Comparison of ENCODE assay signal across 15 mouse cellular contexts in genomic region chr16:84876082-84876481, GRCm38 (mm10). TPM values are rescaled to one million over a fixed set of nuclear protein-coding genes. Genes with fewer than 3 reads are reported as not detected.
DNase-seq lines count a peak whose midpoint lies in the region; ATAC-seq and TF ChIP-seq lines count a peak whose summit lies in the region.
"Had no signal": no experiment of that assay in that cellular context is flagged by ENCODE, and none has a peak within 500 bp of the region (broad histone marks: within the 10 kb centered on the region; RNA-seq: fewer than 3 reads in every experiment).

No protein-coding gene starts in this region.

- no peaks in the 10 kb centered on the region for H3K36me3 ChIP-seq in hindbrain, embryonic 13.5 days
- no peaks in the 10 kb centered on the region for H3K36me3 ChIP-seq in hindbrain, embryonic 11.5 days (ENCODE audit: control insufficient read depth, insufficient read depth, low read length)
- H3K36me3 ChIP-seq in lung, embryonic 14.5 days (ENCODE audit: insufficient read depth) = no peaks in the 10 kb centered on the region
- H3K36me3 ChIP-seq in forebrain, embryonic 16.5 days (ENCODE audit: control insufficient read depth, insufficient read depth) = no peaks in the 10 kb centered on the region
- no peaks in the 10 kb centered on the region for H3K36me3 ChIP-seq in midbrain, embryonic 14.5 days (ENCODE audit: control insufficient read depth, insufficient read depth, low read length)

- TF ChIP-seq CTCF in lung, embryonic 14.5 days (IDR thresholded peaks at IDR 0.05; ENCODE audit: low read depth) = no peak

- DNase-seq in hindbrain, embryonic 11.5 days (ENCODE audit: low spot score) = no peak
- DNase-seq in lung, embryonic 14.5 days = peak; percentile 66
- no peak for DNase-seq in lung, adult 18-20 months
- peak; percentile 67 for DNase-seq in midbrain, embryonic 14.5 days
- no peak for DNase-seq in adrenal gland, adult 18-20 months (ENCODE audit: low spot score in 2 of 2)
- no peak for DNase-seq in urinary bladder, postnatal 25 days (ENCODE audit: low spot score)
- DNase-seq: adrenal gland, postnatal 25 days; cerebellum, adult 9-11 months; heart, postnatal 36 days; lung, adult 2 months; thymus, adult 18-20 months had no signal

- H3K4me3 ChIP-seq in hindbrain, embryonic 13.5 days = no peak overlapping the region
- H3K4me3 ChIP-seq in hindbrain, embryonic 11.5 days (ENCODE audit: low read depth, low read length) = no peak overlapping the region
- H3K4me3 ChIP-seq in lung, embryonic 14.5 days (ENCODE audit: low read depth, low read length) = no peak overlapping the region
- no peak overlapping the region for H3K4me3 ChIP-seq in forebrain, embryonic 16.5 days (replicated peaks; ENCODE audit: low read length)
- H3K4me3 ChIP-seq in midbrain, embryonic 14.5 days (replicated peaks; ENCODE audit: low read depth, low read length) = no peak overlapping the region

- H3K4me2 ChIP-seq in hindbrain, embryonic 13.5 days = no peak overlapping the region
- H3K4me2 ChIP-seq in hindbrain, embryonic 11.5 days (replicated peaks; ENCODE audit: low read depth, low read length) = no peak overlapping the region
- no peak overlapping the region for H3K4me2 ChIP-seq in lung, embryonic 14.5 days
- peak overlapping the region; percentile 8 for H3K4me2 ChIP-seq in forebrain, embryonic 16.5 days (ENCODE audit: low read length)
- H3K4me2 ChIP-seq in midbrain, embryonic 14.5 days (ENCODE audit: low read length) = no peak overlapping the region

- peaks cover 13% of the 10 kb centered on the region for H3K4me1 ChIP-seq in hindbrain, embryonic 13.5 days (replicated peaks)
- no peaks in the 10 kb centered on the region for H3K4me1 ChIP-seq in hindbrain, embryonic 11.5 days (replicated peaks; ENCODE audit: control insufficient read depth, insufficient read depth, low read length)
- H3K4me1 ChIP-seq in lung, embryonic 14.5 days (ENCODE audit: insufficient read depth) = peaks cover 10% of the 10 kb centered on the region
- peaks cover 17% of the 10 kb centered on the region for H3K4me1 ChIP-seq in forebrain, embryonic 16.5 days (replicated peaks; ENCODE audit: control insufficient read depth, insufficient read depth, low read length)
- 0 out of 2 replicates have a peak, but pooled peaks cover 4% of the 10 kb centered on the region for H3K4me1 ChIP-seq in midbrain, embryonic 14.5 days (ENCODE audit: control insufficient read depth, insufficient read depth, low read length)

- H3K27me3 ChIP-seq in hindbrain, embryonic 13.5 days = no peaks in the 10 kb centered on the region
- no peaks in the 10 kb centered on the region for H3K27me3 ChIP-seq in hindbrain, embryonic 11.5 days (ENCODE audit: control insufficient read depth, insufficient read depth, low read length)
- no peaks in the 10 kb centered on the region for H3K27me3 ChIP-seq in lung, embryonic 14.5 days (ENCODE audit: insufficient read depth, low read length)
- no peaks in the 10 kb centered on the region for H3K27me3 ChIP-seq in forebrain, embryonic 16.5 days (replicated peaks; ENCODE audit: control insufficient read depth, insufficient read depth, low read length)
- no peaks in the 10 kb centered on the region for H3K27me3 ChIP-seq in midbrain, embryonic 14.5 days (ENCODE audit: control insufficient read depth, insufficient read depth, low read length)

- H3K9me3 ChIP-seq in hindbrain, embryonic 13.5 days = no peaks in the 10 kb centered on the region
- H3K9me3 ChIP-seq in hindbrain, embryonic 11.5 days (ENCODE audit: control insufficient read depth, low read length) = no peaks in the 10 kb centered on the region
- H3K9me3 ChIP-seq in lung, embryonic 14.5 days (ENCODE audit: low read depth, low read length) = no peaks in the 10 kb centered on the region
- H3K9me3 ChIP-seq in forebrain, embryonic 16.5 days (ENCODE audit: control insufficient read depth, low read length) = no peaks in the 10 kb centered on the region
- H3K9me3 ChIP-seq in midbrain, embryonic 14.5 days (ENCODE audit: control insufficient read depth, low read length) = no peaks in the 10 kb centered on the region

- ATAC-seq in hindbrain, embryonic 13.5 days (ENCODE audit: low FRiP score) = peak; percentile 55
- ATAC-seq in hindbrain, embryonic 11.5 days (ENCODE audit: low FRiP score) = no peak
- ATAC-seq in lung, embryonic 14.5 days (ENCODE audit: insufficient read depth) = peak; percentile 37; the same call in 1 of the 2 replicates
- ATAC-seq in forebrain, embryonic 16.5 days = peak; percentile 82
- peak; percentile 44; the same call in 1 of the 2 replicates for ATAC-seq in midbrain, embryonic 14.5 days (ENCODE audit: low FRiP score, low TSS enrichment)
- ATAC-seq: CD4-positive, CD25-positive, alpha-beta regulatory T cell, adult 4 months; Patski had no signal

- H3K9ac ChIP-seq in hindbrain, embryonic 13.5 days = no peak overlapping the region
- H3K9ac ChIP-seq in hindbrain, embryonic 11.5 days (ENCODE audit: low read depth, low read length) = no peak overlapping the region
- no peak overlapping the region for H3K9ac ChIP-seq in lung, embryonic 14.5 days
- no peak overlapping the region for H3K9ac ChIP-seq in forebrain, embryonic 16.5 days (replicated peaks; ENCODE audit: low read depth, low read length)
- no peak overlapping the region for H3K9ac ChIP-seq in midbrain, embryonic 14.5 days (replicated peaks; ENCODE audit: low read length)

- H3K27ac ChIP-seq in hindbrain, embryonic 13.5 days = no peak overlapping the region
- H3K27ac ChIP-seq in hindbrain, embryonic 11.5 days (ENCODE audit: low read depth, low read length) = no peak overlapping the region
- no peak overlapping the region for H3K27ac ChIP-seq in lung, embryonic 14.5 days (ENCODE audit: low read depth)
- no peak overlapping the region for H3K27ac ChIP-seq in forebrain, embryonic 16.5 days (ENCODE audit: low read length)
- no peak overlapping the region for H3K27ac ChIP-seq in midbrain, embryonic 14.5 days (replicated peaks; ENCODE audit: low read depth, low read length)

- WGBS in hindbrain, embryonic 13.5 days = 45% methylated on average over 8 of the region's 8 CpGs
- WGBS in hindbrain, embryonic 11.5 days = 59% methylated on average over 8 of the region's 8 CpGs
- WGBS in lung, embryonic 14.5 days = 39% methylated on average over 8 of the region's 8 CpGs
- 26% methylated on average over 8 of the region's 8 CpGs for WGBS in forebrain, embryonic 16.5 days
- 37% methylated on average over 8 of the region's 8 CpGs for WGBS in midbrain, embryonic 14.5 days

RNA-seq across cellular contexts. Expression of gene Atp5j, which starts 40.7 kb away (rescaled TPM):
- polyA plus RNA-seq in hindbrain, embryonic 13.5 days (2015; fragmentation: Nextera tagmentation; extraction: Ambion mirVana) = 829 and 850 TPM in 2 replicates
- 760 and 772 TPM in 2 replicates for polyA plus RNA-seq in hindbrain, embryonic 11.5 days (2014; fragmentation: Nextera tagmentation; extraction: Ambion mirVana)
- 842 and 905 TPM in 2 replicates for polyA plus RNA-seq in lung, embryonic 14.5 days (2014; fragmentation: Nextera tagmentation; extraction: Ambion mirVana)
- polyA plus RNA-seq in forebrain, embryonic 16.5 days (2015; fragmentation: Nextera tagmentation; extraction: Ambion mirVana) = 635 and 648 TPM in 2 replicates
- 769 and 923 TPM in 2 replicates for polyA plus RNA-seq in midbrain, embryonic 14.5 days (2014; fragmentation: Nextera tagmentation; extraction: Ambion mirVana)
- total RNA-seq in adrenal gland, adult 18-20 months (2021) = 100 to 1,000 TPM; 410 to 505 TPM

RNA-seq across cellular contexts. Expression of gene Gabpa, which starts 41.4 kb away (rescaled TPM):
- 20.9 and 21.4 TPM in 2 replicates for polyA plus RNA-seq in hindbrain, embryonic 13.5 days (2015; fragmentation: Nextera tagmentation; extraction: Ambion mirVana)
- polyA plus RNA-seq in hindbrain, embryonic 11.5 days (2014; fragmentation: Nextera tagmentation; extraction: Ambion mirVana) = 34.8 and 40.3 TPM in 2 replicates
- 47.4 and 47.5 TPM in 2 replicates for polyA plus RNA-seq in lung, embryonic 14.5 days (2014; fragmentation: Nextera tagmentation; extraction: Ambion mirVana)
- 26.7 and 33.0 TPM in 2 replicates for polyA plus RNA-seq in forebrain, embryonic 16.5 days (2015; fragmentation: Nextera tagmentation; extraction: Ambion mirVana)
- 18.4 and 24.9 TPM in 2 replicates for polyA plus RNA-seq in midbrain, embryonic 14.5 days (2014; fragmentation: Nextera tagmentation; extraction: Ambion mirVana)
- 10 to 100 TPM; 32.9 to 34.3 TPM for total RNA-seq in adrenal gland, adult 18-20 months (2021)

Comparison
In these comparisons a context has a peak if more than half of its experiments do, and no peak if none do; other contexts are left out.
1. DNase-seq: peak in lung, embryonic 14.5 days (single experiment) and midbrain, embryonic 14.5 days (single experiment); none in hindbrain, embryonic 11.5 days (single experiment), lung, adult 18-20 months (0 of 2), adrenal gland, adult 18-20 months (0 of 2) and urinary bladder, postnatal 25 days (single experiment).